Mouse (Mus musculus) T-helper 17 cell (primary cell): ENCODE measurements around the gene Fam228a.
"Not testable (repeated sequence)": the region's sequence is repeated elsewhere in the genome, so short reads cannot be mapped to it uniquely, and the experiment has no call there.

ENCODE experiments used
- in situ Hi-C, 2 experiments: fragments of 300-600 bp; cut with MboI, MseI; formaldehyde crosslinking; loops; 1 replicate in 1 of 2; 2 replicates in 1 of 2; pipeline ENCODE4 v1.15.1; 2025; ENCODE audit warnings: high pct_unique_total_duplicates in 2 of 2

Fam228a gene

GRCm38 (mm10) chr12:4719066-4719761, 19.0 kb downstream of the Fam228a start:
- in situ Hi-C loops: no loop called here

DNA sequence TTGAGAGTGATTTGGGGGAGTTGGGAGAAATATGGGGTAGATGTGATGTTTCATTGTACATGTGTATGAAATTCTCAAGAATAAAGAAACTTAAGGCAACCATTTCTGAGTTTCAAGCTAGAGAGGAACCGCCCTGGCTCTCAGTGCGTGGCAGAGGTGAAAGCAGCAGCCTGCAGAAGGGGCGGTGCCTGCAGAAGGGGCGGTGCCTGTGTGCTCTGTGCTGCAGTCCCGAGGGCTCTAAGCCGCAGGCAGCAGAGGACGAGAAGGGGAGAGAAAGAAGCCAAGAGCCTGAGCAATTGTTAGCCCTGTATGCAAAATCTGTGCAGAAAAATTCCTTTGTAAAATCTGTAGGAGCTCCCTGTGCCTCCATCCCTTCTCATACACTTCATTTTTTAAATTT, 20.8 kb downstream of the Fam228a start:
- in situ Hi-C loops: no loop called here

DNA sequence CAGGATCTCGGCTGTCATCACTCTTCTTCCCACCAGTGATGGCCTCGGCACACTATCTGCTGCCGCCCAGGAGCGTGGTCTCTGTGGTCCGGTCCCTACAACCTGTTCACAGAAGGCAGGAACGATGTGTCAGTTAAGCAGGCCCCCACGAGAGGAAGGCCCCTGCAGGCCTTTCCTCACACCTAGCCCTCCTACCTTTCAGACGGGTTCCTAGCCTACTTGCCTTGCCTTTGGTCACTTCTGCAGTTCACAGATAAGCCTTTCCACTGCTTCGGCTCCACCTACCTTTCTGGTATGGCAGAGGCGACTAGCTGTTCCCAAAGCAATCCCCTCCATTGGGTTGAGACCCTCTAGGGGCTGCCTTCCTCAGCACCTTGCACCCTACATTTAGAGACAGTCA, 22.6 kb downstream of the Fam228a start:
- in situ Hi-C loops: no loop called here

DNA sequence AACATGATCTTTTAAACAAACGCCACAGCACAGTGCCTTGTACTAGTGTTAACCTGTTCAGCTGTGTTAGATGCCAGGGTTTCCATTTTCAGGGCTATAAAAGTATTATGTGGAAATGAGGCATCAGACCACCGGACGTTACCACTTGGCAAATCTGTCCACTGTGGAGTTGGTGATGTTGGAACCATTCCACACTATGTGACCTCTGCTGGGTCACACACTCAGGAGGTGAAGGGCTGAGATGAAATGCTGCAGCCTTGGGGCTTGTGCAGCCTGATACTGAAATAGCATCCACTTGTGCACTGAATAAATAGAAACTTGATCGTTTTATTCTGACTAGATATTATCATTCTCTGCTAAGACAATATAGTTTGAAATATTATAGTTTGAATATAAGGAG, 24.9 kb downstream of the Fam228a start:
- in situ Hi-C loops: no loop called here

- in situ Hi-C loops: no loop called here
Observed at GRCm38 (mm10) chr12:4709926-4710325, 28.3 kb downstream of the Fam228a start.

DNA sequence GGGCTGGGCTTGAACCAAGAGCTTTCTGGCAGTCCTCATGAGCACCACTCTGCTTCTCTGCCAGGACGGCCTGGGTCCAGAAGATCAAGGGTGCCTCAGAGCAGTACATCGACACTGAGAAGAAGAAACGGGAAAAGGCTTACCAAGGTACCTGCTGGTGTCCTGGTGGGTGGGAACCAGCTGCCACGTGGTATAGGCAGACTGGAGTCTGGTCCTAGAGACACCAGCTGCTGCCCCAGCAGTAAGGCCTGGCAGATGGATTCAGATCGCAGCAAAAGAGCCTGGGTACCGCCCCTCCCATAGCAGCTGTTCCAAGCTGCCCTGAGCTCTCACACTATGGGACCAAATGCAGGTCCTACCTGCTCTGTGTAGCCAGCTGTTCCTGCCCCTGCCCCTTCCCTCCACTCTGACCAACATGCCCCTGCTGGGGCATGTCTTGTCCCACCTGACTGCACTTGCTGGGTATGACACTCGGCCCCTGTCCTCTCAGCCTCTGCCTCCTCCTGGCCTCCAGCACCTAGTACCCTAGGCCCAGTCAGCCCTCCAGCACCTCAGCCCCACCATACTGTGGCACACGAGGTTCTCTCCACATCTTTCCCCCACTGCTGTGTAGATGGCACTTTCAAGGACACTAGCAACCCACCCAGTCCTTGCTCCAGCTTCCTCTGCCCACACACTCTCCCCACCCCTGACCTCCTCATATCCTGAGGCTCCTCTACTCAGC, 29.2 kb downstream of the Fam228a start:
- in situ Hi-C loops: no loop called here

GRCm38 (mm10) chr12:4708296-4708695, 29.9 kb downstream of the Fam228a start:
- in situ Hi-C loops: no loop called here

GRCm38 (mm10) chr12:4707488-4708017, 30.7 kb downstream of the Fam228a start:
- in situ Hi-C loops: no loop called here

DNA sequence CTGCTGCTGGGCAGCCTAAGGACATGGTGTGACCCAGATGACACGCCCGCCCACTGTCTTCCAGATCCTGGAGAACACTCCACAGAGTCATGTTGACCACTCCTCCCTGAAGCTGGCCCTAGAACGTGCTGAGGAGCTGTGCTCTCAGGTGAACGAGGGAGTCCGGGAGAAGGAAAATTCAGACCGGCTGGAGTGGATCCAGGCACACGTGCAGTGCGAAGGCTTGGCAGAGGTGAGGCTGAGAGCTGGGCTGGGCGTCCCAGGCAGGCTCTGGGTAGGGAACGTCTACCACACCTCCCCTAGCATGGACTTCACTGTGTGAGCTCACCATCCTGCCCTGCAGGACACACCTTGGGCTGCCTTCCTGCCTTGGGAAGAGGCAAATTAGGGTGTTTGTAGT, 31.3 kb downstream of the Fam228a start:
- in situ Hi-C loops: no loop called here

DNA sequence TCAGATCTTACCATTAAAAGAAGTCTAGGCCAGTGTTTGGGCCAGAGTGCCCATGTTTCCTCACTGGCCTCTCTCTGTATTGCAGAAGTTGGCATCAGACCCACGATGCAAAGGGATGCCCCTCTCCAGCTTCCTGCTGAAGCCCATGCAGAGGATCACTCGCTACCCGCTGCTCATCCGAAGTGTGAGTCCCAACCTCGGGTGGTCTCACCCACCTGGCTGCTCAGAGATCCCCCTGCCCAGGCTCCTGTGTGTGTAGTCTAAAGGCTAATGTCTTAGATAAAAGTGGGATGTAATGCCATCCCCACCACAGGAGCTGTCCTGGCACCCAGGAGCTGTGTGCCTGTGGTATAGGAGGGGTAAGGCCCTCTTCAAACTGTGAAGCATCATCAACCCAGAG, 32.1 kb downstream of the Fam228a start:
- in situ Hi-C loops: no loop called here

DNA sequence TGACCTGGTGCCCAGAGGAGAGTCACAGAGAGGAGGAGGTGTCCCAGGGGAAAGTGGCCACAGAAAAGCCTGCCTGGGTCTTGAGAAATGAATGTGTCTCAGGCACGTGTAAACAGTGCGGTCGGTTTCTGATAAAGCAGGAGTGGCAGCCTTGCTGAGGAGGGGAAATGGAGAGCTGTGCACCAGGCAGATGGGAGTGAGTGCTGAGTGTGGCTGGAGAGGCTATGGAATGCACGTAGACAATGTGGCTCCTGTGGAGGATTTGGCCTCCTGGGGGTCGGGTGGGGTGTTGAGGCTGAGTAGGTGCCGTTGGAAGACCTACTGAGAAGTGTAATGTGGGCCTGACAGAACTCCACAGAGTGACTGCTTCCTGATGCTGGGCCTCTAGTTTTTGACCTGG, 32.6 kb downstream of the Fam228a start:
- in situ Hi-C loops: not testable (repeated sequence)

DNA sequence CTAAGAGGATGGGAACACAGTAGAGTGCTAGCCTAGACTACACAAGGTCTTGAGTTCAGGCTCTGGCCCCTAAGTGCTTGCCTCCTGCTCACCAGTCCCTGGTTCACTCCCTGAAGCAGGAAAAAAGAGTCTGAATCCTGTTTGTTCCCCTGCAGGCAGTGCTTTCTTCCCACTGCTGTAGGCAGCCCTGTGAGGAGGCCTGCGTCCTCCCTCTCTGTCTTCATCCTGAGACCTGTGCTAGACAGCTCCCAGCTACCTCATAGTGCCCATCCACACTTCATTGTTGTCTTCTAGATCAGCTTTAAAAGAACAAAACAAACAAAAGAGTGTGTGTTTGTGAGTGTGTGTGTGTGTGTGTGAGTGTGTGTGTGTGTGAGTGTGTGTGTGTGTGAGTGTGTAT, 43.7 kb downstream of the Fam228a start:
- in situ Hi-C loops: no loop called here

GRCm38 (mm10) chr12:4691193-4691592, 47.0 kb downstream of the Fam228a start:
- in situ Hi-C loops: no loop called here

DNA sequence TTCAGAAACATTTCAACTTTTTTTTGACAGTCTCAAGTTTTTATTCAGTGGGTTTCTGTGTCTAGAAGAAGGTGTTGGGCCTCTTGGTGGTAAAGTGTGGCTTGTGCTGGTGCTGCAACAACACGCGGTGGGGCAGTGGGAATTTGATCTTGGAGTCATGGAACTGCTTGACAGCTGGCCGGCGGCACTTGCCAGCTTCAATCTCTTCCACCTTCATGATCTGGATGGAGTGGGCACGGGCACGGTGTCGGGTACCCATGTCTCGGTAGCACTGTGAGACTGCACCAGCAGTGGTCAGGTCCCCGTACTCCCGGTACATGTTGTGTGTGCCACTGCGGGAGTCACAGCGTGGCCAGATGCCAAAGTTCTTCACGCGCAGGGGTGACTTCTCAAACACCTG, 48.9 kb downstream of the Fam228a start:
- in situ Hi-C loops: no loop called here

DNA sequence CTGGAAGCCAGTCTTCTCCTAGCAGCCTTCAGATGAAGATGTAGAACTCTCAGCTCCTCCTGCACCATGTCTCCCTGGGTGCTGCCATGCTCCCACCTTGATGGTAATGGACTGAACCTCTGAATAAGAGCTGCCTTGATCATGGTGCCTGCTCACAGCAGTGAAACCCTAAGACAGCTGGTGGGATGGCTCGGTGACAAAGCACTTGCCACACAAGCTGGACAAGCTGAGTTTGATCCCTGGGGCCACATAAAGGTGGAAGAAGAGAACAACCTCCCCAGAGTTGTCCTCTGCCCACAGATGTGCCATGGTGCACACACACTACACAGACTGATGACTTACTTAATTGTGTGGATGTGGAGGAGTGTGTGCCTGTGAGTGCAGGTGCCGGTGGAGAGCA, 49.8 kb downstream of the Fam228a start:
- in situ Hi-C loops: no loop called here

DNA sequence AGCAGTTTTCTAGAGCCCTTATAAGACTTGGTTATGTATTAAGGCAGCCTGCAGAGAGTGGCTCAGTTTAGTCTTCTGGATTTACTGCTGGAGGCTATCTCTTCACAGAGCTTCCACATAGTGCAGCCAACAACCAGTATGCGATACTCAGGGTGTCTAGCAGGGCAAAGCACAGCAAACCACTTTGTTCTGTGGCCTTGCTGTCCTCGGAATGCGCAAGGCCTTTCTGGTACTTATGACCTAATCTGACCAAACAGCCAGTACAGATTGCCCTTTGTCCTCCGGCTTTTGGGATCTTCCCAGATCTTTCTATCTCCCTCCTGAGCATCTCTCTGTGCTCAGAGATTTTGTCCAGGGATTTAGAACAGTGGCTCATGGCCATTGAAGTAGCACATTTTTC, 52.8 kb downstream of the Fam228a start:
- in situ Hi-C loops: no loop called here

GRCm38 (mm10) chr12:4679971-4680370, 58.3 kb downstream of the Fam228a start:
- in situ Hi-C loops: no loop called here

GRCm38 (mm10) chr12:4676336-4676735, 61.9 kb downstream of the Fam228a start:
- in situ Hi-C loops: no loop called here

DNA sequence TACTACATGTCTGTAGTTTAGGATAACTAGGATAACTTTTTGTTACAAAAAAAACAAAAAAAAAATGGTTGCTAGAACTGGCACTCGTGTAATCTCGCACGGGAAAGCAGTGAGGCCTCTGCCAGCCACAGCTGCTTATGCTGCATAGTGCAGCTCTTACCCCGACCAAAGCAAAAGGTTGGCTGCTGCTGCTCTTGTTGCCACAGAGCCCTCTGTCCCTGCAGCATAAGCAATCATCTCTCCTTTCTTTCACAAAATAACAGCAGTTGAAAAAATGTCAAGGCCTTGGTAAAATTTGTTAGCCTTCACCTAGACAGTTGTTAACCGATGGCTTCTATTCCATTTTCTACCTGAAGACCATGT, 72.6 kb downstream of the Fam228a start:
- in situ Hi-C loops: no loop called here

DNA sequence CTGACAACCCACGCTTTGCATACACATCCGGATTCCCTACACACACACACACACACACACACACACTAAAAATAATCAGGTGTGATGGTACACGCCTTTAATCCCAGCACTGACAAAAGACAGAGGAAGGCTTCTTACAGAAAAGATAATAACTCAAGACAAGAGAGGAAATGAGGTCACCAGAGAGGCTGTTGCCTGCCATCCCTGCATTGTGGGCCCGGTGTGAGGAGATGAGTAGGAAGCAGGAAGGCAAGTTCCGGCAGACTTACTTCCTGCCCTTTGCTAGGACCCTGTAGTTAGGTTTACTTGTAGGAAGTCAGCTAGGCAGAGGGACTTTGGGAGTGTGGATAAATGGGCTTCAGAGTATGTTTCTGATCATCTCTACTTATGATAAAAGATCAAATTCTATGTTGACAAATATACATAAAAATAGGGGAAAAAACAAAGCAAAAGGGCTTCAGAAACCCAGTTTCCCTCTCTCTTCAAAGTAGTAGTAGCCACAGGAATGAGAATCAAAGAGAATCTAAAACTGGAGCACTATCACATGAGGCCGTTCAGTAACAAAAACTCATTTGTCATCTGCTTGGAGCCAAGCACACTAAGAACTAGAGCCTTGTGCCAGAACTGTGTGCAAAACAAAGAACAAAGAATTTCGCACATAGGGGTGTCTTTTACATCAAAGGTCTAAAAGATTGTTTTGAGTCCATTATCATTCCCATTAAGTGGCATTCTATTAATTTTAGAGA, 73.1 kb downstream of the Fam228a start:
- in situ Hi-C loops: no loop called here
